In the genomic region with DNA sequence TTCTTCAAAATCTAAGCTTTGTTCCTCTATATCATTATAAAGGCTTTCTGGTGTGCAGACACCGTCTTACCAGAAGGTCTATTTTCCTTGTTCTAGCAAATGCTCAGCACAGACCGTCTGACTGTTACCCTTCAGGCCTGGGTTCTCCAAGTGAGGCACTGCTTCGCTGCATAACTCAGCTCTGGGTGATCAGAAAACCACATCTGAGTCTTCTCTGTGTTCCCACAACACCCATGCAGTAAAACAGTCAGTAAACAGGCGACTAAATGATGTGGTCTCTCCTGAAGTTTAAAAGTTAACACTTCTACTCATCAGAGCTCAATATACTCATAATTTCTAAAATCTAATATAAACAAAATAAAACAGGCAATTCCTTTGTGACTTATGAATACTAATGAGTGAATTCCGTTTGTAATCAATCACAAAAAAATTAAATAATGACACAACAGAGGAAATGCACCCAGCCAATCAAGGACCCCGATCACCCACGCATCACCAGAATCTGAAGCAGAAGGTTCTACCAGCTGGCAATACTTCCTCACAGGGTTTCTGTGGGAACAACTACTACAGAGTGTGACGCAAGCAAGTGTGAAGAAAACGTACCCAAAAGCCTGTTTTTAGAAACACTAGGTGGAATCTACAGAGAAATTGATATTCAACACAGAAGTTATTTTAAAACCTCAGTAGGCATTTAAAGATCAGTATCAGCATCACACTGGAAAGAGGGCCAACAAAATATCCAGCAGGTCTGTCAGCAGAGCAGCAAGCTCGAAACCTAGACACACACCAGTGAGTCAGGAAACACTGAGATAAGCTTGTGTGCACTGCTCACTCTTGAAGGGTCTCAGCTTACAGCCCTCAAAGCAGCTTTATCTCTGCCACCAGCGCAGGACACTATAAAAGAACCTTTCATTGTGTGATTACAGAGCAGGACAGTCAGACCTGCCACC, we compare ENCODE assay signal across 8 mouse cellular contexts. TPM values are rescaled to one million over a fixed set of nuclear protein-coding genes. Genes with fewer than 3 reads are reported as not detected.
DNase-seq lines count a peak whose midpoint lies in the region; ATAC-seq and TF ChIP-seq lines count a peak whose summit lies in the region.
"Had no signal": no experiment of that assay in that cellular context is flagged by ENCODE, and none has a peak within 500 bp of the region (broad histone marks: within the 10 kb centered on the region; RNA-seq: fewer than 3 reads in every experiment).

No protein-coding gene starts in this region.

- H3K36me3 ChIP-seq in testis, adult 2 months (ENCODE audit: control insufficient read depth, insufficient read depth, low read length), result peaks cover 2% of the 10 kb centered on the region
- peaks cover 19% of the 10 kb centered on the region for H3K36me3 ChIP-seq in neural tube, embryonic 15.5 days

- H3K27ac ChIP-seq in testis, adult 2 months (ENCODE audit: control insufficient read depth, insufficient read depth, low read depth, low read length), result no peak overlapping the region
- no peak overlapping the region for H3K27ac ChIP-seq in neural tube, embryonic 15.5 days (replicated peaks)
- H3K27ac ChIP-seq: neural tube, embryonic 12.5 days had no signal

- WGBS in neural tube, embryonic 15.5 days, result 69% methylated on average over 11 of the region's 11 CpGs

- ATAC-seq in neural tube, embryonic 15.5 days (ENCODE audit: low FRiP score), result no peak

- H3K9ac ChIP-seq in neural tube, embryonic 15.5 days (replicated peaks), result no peak overlapping the region
- H3K9ac ChIP-seq: neural tube, embryonic 12.5 days had no signal

- no peaks in the 10 kb centered on the region for H3K27me3 ChIP-seq in testis, adult 2 months (ENCODE audit: control insufficient read depth, insufficient read depth, low read length)
- no peaks in the 10 kb centered on the region for H3K27me3 ChIP-seq in neural tube, embryonic 15.5 days (replicated peaks)
- H3K27me3 ChIP-seq: neural tube, embryonic 12.5 days had no signal

- no peaks in the 10 kb centered on the region for H3K4me1 ChIP-seq in testis, adult 2 months (ENCODE audit: control insufficient read depth, insufficient read depth, low read length)
- no peaks in the 10 kb centered on the region for H3K4me1 ChIP-seq in neural tube, embryonic 15.5 days
- H3K4me1 ChIP-seq: neural tube, embryonic 12.5 days had no signal

- H3K4me3 ChIP-seq in testis, adult 2 months (ENCODE audit: control insufficient read depth, low read depth, low read length), result peak overlapping the region; percentile 44
- no peak overlapping the region for H3K4me3 ChIP-seq in neural tube, embryonic 15.5 days (replicated peaks)
- H3K4me3 ChIP-seq: neural tube, embryonic 12.5 days had no signal

- no peak for DNase-seq in testis, postnatal 14 days (ENCODE audit: low spot score)
- peak; percentile 54 for DNase-seq in fibroblast of lung, adult 2 months (ENCODE audit: low read depth)
- DNase-seq in layer of hippocampus, postnatal 36 days, result peak; percentile 70 to 76
- DNase-seq in natural killer cell, adult 2 months (ENCODE audit: low spot score in 2 of 2), result peak; percentile 39 to 60
- DNase-seq in cerebellum, postnatal 10 days, result no peak

- TF ChIP-seq CTCF in testis, adult 2 months (IDR thresholded peaks at IDR 0.05; ENCODE audit: control insufficient read depth, insufficient read depth, insufficient replicate concordance, low read depth, low read length), result no peak

- H3K4me2 ChIP-seq in neural tube, embryonic 15.5 days, result no peak overlapping the region
- H3K4me2 ChIP-seq: neural tube, embryonic 12.5 days had no signal

- no peaks in the 10 kb centered on the region for H3K9me3 ChIP-seq in neural tube, embryonic 15.5 days (replicated peaks)
- H3K9me3 ChIP-seq: neural tube, embryonic 12.5 days had no signal

- TF ChIP-seq POLR2A in testis, adult 2 months (IDR thresholded peaks at IDR 0.05; ENCODE audit: control insufficient read depth, low read depth, low read length), result no peak

RNA-seq across cellular contexts. Expression of gene Thada, which starts 46.4 kb away (rescaled TPM):
- 15.4 and 15.8 TPM in 2 replicates for polyA plus RNA-seq in testis, adult 2 months (2012; rRNA removed)
- total RNA-seq in layer of hippocampus, postnatal 36 days (2021), result 10 to 100 TPM; 14.7 to 17.3 TPM
- 5.2 and 7.0 TPM in 2 replicates for polyA plus RNA-seq in neural tube, embryonic 15.5 days (2015; fragmentation: Nextera tagmentation; extraction: Ambion mirVana)

Comparison
In these comparisons a context has a peak if more than half of its experiments do, and no peak if none do; other contexts are left out.
1. DNase-seq: peak in fibroblast of lung, adult 2 months (single experiment), layer of hippocampus, postnatal 36 days (2 of 2) and natural killer cell, adult 2 months (2 of 2); none in testis, postnatal 14 days (single experiment) and cerebellum, postnatal 10 days (0 of 2).